Mouse (Mus musculus): Measurements from ENCODE around the gene Cntnap5b. TPM values are rescaled to one million over a fixed set of nuclear protein-coding genes. Genes with fewer than 3 reads are reported as not detected.
A peak's percentile ranks its signal among the peaks of the same experiment; 100 is the strongest.
"Not testable (repeated sequence)": the region's sequence is repeated elsewhere in the genome, so short reads cannot be mapped to it uniquely, and the experiment has no call there.

Gene Cntnap5b
- under 1 TPM; 0.24 to 0.52 (median 0.40) TPM for total RNA-seq (2022)

DNA sequence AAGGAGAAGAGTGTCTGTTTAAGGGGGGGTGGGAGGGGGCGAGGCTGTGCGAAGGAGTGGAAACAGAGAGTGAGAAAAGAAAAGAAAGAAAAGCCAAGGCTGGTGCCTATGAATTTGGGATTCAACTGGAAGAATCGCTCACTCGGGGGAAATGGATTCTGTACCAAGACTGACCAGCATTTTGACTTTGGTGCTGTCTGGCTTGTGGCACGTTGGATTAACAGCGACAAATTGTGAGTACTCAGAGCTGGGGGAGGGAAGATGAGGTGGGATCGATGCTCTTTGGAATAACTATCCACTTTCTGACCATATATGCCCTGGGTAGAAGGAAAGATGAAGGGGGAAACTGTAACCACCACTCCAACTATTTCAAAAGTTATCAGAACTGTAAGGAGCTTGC, at the start of gene Cntnap5b:
Cntnap5b (plus strand) TSS at position 152 of the 400 bp plus-strand sequence.
- DNase-seq, result no peak

- no peak for DNase-seq
Observed at GRCm38 (mm10) chr1:99759996-99760395, 12.6 kb upstream of the Cntnap5b start.

GRCm38 (mm10) chr1:99772183-99772582, 382 bp upstream of the Cntnap5b start:
- DNase-seq, result peak; percentile 7

- DNase-seq, result no peak
Observed at GRCm38 (mm10) chr1:99774144-99774543, 1.6 kb downstream of the Cntnap5b start.

DNA sequence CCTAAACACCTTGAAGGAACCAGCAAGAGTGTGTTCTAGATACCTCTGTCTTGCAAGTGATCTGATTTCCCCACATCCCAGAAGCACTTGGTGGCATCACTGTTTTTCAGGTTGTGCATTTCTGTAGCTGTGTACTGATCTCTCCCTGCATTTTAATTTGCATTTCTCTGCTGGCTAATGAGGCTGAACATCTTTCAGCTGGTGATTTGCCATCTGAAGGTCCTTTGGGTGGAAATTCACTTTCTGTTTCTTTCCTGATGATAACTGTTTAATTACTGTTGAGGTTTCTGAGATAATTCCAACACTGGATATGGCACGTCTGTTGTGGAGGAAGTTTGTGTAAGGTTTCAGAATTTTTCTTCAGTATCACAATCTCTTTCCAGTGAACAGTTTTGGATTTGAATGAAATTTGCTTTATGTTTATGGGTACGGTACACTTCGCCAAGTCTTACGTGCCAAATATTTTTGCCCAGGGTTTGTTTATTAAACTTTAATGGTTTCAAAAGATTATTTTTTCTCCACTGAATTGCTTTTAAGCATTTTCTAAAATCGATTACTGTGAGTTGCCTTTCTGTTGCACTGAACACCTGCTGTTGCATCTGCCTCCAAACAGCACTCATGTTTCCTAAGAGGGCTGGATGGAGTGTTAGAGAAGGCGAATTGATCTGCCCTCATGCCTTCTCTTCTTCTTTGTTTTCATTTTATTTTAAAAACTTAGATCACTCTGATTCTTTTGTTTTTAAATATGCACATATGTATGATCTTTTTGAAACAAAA, 41.0 kb downstream of the Cntnap5b start:
- DNase-seq, result no peak

DNA sequence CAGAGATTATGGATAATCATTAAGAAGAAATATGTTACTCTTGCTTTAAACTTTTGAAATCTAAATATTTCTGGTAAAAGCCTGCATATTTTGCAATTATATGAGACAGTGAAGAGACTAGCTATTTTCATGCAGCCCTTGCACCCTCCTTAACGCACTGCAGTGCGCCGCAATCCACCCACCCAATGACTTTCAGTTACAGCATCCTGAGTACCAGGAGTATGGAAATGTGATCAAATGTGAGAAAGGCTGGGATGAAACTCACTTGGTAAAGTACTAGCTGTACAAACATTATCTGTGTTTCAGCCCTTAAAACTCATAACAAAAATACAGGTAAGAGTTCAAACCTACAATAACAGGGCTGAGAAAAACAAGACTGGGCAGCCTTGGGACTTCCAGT, 99.8 kb downstream of the Cntnap5b start:
- DNase-seq, result no peak

DNA sequence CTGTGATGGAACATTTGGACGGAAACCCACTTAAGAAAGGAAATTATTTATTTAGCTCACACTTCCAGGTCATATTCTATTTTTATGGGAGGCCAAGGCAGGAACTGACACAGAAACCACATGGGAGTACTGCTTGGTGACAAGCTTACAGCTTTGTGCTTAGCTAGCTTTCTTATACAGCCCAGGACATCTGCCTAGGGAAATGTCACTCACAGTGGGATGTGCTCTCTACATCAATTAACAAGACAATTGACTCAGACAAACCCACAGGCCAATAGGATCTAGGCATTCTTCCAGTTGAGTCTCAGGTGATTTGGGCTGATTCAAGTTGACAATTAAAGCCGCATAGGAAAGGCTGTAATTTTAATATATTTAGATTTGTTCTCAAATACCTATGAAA, 135.2 kb downstream of the Cntnap5b start:
- no peak for DNase-seq

DNA sequence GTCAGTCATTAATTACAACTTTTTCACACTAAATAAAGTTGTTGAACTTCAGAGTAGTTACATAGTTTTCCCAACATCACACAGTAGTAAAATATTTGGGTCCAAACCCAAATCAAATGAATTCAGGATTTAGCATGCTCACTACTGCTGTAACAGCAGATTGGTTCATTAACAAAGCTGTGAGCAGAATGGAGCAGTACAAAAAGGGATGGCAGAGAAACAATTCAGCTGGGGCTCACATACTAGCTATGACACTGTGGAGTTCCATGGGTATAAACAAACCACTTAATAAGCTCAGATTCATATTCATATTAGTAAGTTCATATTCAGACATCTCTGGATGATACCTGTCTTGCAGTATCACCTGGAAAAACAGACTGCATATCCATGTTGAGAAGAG, 170.9 kb downstream of the Cntnap5b start:
- DNase-seq, result no peak

GRCm38 (mm10) chr1:99959428-99959987, 186.9 kb downstream of the Cntnap5b start:
- DNase-seq, result no peak

GRCm38 (mm10) chr1:99967300-99968089, 194.9 kb downstream of the Cntnap5b start:
- DNase-seq, result no peak

DNA sequence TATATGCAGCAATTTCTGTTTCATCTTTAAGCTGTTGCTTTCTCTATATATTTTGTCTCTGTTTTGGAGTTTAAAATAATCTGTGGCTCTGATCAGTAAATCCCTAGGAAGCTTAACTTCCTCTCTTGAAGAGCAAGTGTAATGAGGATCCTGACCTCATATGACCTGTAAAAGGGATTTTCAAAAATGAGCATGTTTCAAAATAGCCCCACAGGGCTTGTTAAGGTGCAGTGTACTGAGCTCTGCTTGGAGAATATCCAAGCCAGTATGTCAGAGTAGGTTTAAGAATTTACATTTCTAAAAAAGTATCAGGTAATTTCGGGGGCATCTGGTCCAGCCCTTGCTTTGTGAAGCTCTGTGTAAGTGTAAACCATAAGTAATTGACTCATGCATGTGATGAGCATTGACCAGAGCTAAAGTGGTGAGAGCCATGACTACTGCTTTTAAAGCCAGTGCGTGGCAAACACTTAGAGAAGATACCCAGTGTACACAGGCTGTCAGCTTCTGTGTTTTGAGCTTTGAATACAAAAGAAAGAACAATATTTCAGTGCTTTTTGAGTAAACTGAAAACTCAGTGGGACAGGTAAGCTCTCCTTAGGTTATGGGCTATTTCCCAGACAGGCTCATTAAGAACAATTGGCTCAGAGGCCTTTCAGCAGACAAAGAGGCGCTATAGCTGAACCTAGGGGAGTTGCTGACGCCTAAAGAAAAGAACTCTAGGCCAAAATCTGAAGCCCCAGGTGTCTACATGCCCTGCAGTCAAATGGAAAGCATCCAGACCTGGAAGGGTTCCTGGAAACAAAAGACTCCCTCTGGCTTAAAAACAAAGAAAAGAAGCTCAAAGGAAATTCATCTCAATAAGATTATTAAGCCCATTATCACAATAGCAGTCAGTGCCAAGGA, 197.9 kb downstream of the Cntnap5b start:
- no peak for DNase-seq

GRCm38 (mm10) chr1:100001226-100001625, 228.7 kb downstream of the Cntnap5b start:
- DNase-seq, result not testable (repeated sequence)

DNA sequence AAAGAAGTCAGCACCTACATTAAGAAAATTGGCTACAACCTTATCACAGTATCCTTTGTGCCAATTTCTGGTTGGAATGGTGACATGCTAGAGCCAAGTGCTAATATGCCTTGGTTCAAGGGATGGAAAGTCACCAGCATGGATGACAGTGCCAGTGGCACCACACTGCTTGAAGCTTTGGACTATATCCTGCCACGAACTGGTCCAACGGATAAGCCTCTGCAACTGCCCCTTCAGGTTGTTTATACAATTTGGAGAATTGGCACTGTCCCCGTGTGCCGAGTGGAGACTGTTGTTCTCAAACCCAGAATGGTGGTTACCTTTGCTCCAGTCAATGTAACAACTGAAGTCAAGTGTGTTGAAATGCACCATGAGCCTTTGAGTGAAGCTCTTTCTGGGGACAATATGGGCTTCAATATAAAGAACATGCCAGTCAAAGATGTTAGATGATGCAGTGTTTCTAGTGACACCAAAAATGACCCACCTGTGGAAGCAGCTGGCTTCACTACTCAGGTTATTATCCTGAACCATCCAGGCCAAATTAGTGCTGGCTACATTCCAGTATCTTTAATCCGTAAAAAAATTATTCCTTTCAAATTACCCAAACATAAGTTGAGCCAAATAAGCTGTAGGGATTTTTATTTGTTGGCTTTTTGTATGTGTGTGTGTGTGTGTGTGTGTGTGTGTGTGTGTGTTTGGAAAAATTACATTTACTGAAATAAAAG, 233.6 kb downstream of the Cntnap5b start:
- no peak for DNase-seq

DNA sequence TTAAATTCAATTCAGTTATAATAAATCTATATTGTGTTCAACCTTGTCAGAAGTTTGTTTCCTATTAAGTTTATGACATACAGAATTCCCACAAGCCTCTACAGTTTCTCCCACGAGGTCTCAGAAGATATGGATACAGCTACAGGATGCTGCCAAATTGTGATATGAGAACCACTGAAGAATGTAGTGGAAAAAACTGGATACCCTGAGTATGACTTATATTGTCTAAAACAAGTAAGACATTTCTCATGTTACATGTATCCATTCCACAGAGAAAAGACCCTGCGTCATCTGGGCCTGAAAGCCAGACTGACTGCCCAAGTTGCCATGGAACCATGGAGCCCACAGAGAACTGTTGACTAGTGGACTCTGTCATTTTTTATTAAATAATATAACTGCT, 269.2 kb downstream of the Cntnap5b start:
- DNase-seq, result no peak

DNA sequence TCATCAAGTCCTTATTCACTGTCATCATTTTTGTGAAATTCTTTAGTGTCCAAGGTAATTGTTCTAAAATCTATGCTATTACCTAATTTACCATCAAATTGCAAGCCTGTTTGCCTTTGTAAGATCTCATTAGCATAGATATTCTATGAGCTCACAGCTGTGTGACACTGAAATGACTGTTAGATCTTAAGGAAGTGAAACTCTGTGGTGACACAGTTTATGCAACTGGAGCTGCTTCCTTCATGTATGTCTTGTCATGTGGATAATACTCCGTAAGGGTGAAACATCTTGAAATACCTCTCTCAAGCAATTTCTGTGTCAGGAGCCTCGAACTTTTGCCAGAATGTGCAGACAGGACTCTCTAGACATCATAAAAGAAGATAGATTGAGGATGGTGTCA, 307.2 kb downstream of the Cntnap5b start:
- DNase-seq, result no peak

- peak; percentile 4 for DNase-seq
Observed at GRCm38 (mm10) chr1:100100516-100100915, 328.0 kb downstream of the Cntnap5b start.

DNA sequence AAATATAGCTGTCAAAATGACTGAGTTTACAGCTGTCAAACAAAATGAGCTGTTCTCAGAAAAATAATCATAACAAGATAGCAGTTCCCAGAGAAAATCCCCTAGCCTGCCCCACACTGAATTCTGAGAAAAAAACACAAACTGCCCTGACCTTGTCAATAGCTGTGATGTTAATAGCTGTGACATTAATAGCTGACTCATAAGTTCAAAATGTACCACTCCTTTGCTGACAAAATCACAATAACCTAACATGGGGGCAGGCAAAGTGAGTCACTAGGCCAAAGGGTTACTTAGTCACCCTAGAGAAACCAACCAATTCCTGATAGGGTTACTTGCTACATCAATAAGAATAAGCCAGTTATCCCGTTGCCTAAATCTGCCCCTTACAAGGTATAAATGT, 328.5 kb downstream of the Cntnap5b start:
- DNase-seq, result peak; percentile 2

- no peak for DNase-seq
Observed at GRCm38 (mm10) chr1:100104343-100104742, 331.8 kb downstream of the Cntnap5b start.

GRCm38 (mm10) chr1:100122410-100122935, 349.9 kb downstream of the Cntnap5b start:
- DNase-seq, result no peak

GRCm38 (mm10) chr1:100163588-100164357, 391.2 kb downstream of the Cntnap5b start:
- no peak for DNase-seq

DNA sequence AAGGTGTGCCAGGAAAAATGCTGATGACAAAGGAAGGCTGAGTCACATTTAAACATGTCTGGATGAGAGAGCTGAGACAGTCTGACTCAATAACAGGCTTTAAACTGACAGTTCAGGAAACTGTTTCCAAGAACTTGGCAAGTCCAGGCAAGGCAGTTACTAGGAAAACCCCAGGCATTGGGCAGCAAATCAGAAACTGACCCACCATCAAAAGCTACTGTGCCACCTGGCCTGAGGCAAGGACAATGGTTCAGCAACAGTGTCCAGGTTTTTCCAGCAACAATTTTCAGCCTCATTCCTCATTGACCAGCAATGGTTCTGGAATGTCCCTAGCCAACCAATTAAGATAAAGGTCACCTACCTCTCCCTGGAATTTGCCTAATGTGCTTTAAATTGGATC, 399.0 kb downstream of the Cntnap5b start:
- DNase-seq, result no peak

All from adrenal gland, adult 8-10 months (tissue).